Mouse (Mus musculus) forebrain, embryonic 12.5 days (tissue): ENCODE measurements around the gene Srcin1. TPM values are rescaled to one million over a fixed set of nuclear protein-coding genes. Genes with fewer than 3 reads are reported as not detected.
A peak's percentile ranks its signal among the peaks of the same experiment; 100 is the strongest.

Source experiments
- ATAC-seq: fragments of 200-750 bp; cut with Nextera tagmentation; 2 replicates; pipeline ENCODE4 v1.8.0; 2017; ENCODE audit warnings: moderate TSS enrichment; ENCODE audit not compliant: low FRiP score
- H3K27ac ChIP-seq: fragments of 300-500 bp; sonication (generic); 2 replicates; pipeline ENCODE4 v1.5.1; 2016; ENCODE audit warnings: mild to moderate bottlenecking
- H3K27me3 ChIP-seq: fragments of 300-500 bp; sonication (generic); 2 replicates; pipeline ENCODE4 v1.6.1; 2016; ENCODE audit warnings: mild to moderate bottlenecking
- H3K36me3 ChIP-seq: fragments of 300-500 bp; sonication (generic); replicated peaks from 2 replicates; pipeline ENCODE4 v1.6.1; 2016; ENCODE audit warnings: mild to moderate bottlenecking
- H3K4me1 ChIP-seq: fragments of 300-500 bp; sonication (generic); 2 replicates; pipeline ENCODE4 v1.6.1; 2016
- H3K4me2 ChIP-seq: fragments of 300-500 bp; sonication (generic); 2 replicates; pipeline ENCODE4 v1.6.1; 2016; ENCODE audit warnings: mild to moderate bottlenecking, moderate library complexity
- H3K4me3 ChIP-seq: fragments of 300-500 bp; sonication (generic); replicated peaks from 2 replicates; pipeline ENCODE4 v1.5.1; 2016; ENCODE audit warnings: mild to moderate bottlenecking
- H3K9ac ChIP-seq: fragments of 300-500 bp; sonication (generic); 2 replicates; pipeline ENCODE4 v1.6.1; 2016; ENCODE audit warnings: mild to moderate bottlenecking
- H3K9me3 ChIP-seq: fragments of 300-500 bp; sonication (generic); 2 replicates; pipeline ENCODE4 v1.6.1; 2016
- WGBS: fragments of 180-500 bp; shearing (Covaris S2); methylation state at CpG from one replicate; pipeline ENCODE4 v1.1.7; 2016; 5-methylcytosine and 5-hydroxymethylcytosine counted together
- polyA plus RNA-seq: library from polyadenylated mRNA; unstranded; fragments of >200 nt; fragmentation: Nextera tagmentation; extraction: Ambion mirVana; gene quantifications from 2 replicates; pipeline ENCODE4 v1.2.1, GENCODE M21; 2016

The Srcin1 gene
- polyA plus RNA-seq, 1 experiment from 2014 or later, result 5.7 TPM

GRCm38 (mm10) chr11:97489589-97490324 is 86.2 kb downstream of the Srcin1 start:
- no peak overlapping the region for H3K4me3 ChIP-seq
- H3K36me3 ChIP-seq, result peaks cover 8% of the 10 kb centered on the region
- H3K9ac ChIP-seq, result no peak overlapping the region
- H3K27me3 ChIP-seq, result peaks cover 11% of the 10 kb centered on the region; the same call in 1 of the 2 replicates
- H3K4me2 ChIP-seq, result no peak overlapping the region
- 18% methylated on average over 16 of the region's 16 CpGs for WGBS
- ATAC-seq, result peak; percentile 57; the same call in 1 of the 2 replicates
- H3K9me3 ChIP-seq, result no peaks in the 10 kb centered on the region
- H3K4me1 ChIP-seq, result 0 out of 2 replicates have a peak, but pooled peaks cover 4% of the 10 kb centered on the region
- H3K27ac ChIP-seq, result no peak overlapping the region

GRCm38 (mm10) chr11:97487656-97488055 is 88.3 kb downstream of the Srcin1 start:
- Histone ChIP-seq H3K36me3 (peaks cover under 1% of the 10 kb centered on the region), H3K4me2 (no peak overlapping the region), H3K27ac (no peak overlapping the region), H3K9me3 (no peaks in the 10 kb centered on the region), H3K4me3 (no peak overlapping the region), H3K9ac (no peak overlapping the region), H3K4me1 (0 out of 2 replicates have a peak, but pooled peaks cover 4% of the 10 kb centered on the region), H3K27me3 (peaks cover 11% of the 10 kb centered on the region; the same call in 1 of the 2 replicates)
- ATAC-seq, result no peak
- 79% methylated on average over 3 of the region's 3 CpGs for WGBS

- no peak overlapping the region for H3K9ac ChIP-seq
- H3K4me3 ChIP-seq, result no peak overlapping the region
- no peaks in the 10 kb centered on the region for H3K27me3 ChIP-seq
- H3K9me3 ChIP-seq, result no peaks in the 10 kb centered on the region
- H3K27ac ChIP-seq, result no peak overlapping the region
- ATAC-seq, result no peak
- no peak overlapping the region for H3K4me2 ChIP-seq
- 73% methylated on average over 8 of the region's 8 CpGs for WGBS
- 0 out of 2 replicates have a peak, but pooled peaks cover 4% of the 10 kb centered on the region for H3K4me1 ChIP-seq
- no peaks in the 10 kb centered on the region; the same call in 1 of the 2 replicates for H3K36me3 ChIP-seq
Measured at GRCm38 (mm10) chr11:97485661-97486060, 90.3 kb downstream of the Srcin1 start.

- 90% methylated on average over 8 of the region's 8 CpGs for WGBS
- Histone ChIP-seq H3K9me3 (no peaks in the 10 kb centered on the region), H3K4me1 (no peaks in the 10 kb centered on the region), H3K36me3 (peaks cover 20% of the 10 kb centered on the region), H3K9ac (no peak overlapping the region), H3K27me3 (no peaks in the 10 kb centered on the region), H3K4me2 (no peak overlapping the region), H3K4me3 (no peak overlapping the region), H3K27ac (no peak overlapping the region)
- no peak for ATAC-seq
Measured at GRCm38 (mm10) chr11:97479824-97480223, 96.2 kb downstream of the Srcin1 start.

- Histone ChIP-seq H3K9me3 (no peaks in the 10 kb centered on the region), H3K4me3 (no peak overlapping the region), H3K4me1 (no peaks in the 10 kb centered on the region), H3K36me3 (peaks cover 23% of the 10 kb centered on the region), H3K27me3 (no peaks in the 10 kb centered on the region), H3K4me2 (no peak overlapping the region), H3K9ac (no peak overlapping the region), H3K27ac (no peak overlapping the region)
- no peak for ATAC-seq
- 94% methylated on average over 10 of the region's 10 CpGs for WGBS
Measured at GRCm38 (mm10) chr11:97479085-97479484, 96.9 kb downstream of the Srcin1 start.

- Histone ChIP-seq H3K36me3 (peaks cover 23% of the 10 kb centered on the region), H3K4me1 (no peaks in the 10 kb centered on the region), H3K9ac (no peak overlapping the region), H3K9me3 (no peaks in the 10 kb centered on the region), H3K4me2 (no peak overlapping the region), H3K27me3 (no peaks in the 10 kb centered on the region), H3K4me3 (no peak overlapping the region), H3K27ac (no peak overlapping the region)
- 88% methylated on average over 6 of the region's 6 CpGs for WGBS
- ATAC-seq, result no peak
Measured at GRCm38 (mm10) chr11:97478345-97478744, 97.6 kb downstream of the Srcin1 start.

DNA sequence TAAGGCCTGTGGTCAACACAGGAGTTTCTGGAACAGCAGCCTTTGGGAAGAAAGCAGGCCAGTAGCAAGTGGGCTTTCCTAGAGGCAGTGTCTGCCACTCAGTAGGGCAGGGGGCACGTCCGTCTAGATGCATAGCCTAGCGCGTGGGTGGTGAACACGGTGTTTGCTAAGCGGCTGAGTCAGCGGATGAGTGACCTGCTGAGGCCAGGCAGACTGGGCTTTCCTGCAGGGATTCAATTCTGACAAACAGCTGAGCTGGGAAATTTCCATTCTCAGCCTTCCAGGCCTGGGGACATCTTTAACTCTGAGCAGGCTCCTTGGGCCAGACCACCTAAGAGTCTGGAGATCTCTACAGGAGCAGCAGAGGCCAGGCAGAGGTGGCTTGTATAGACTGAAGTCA is 98.6 kb downstream of the Srcin1 start:
- H3K36me3 ChIP-seq, result peaks cover 23% of the 10 kb centered on the region
- H3K4me2 ChIP-seq, result no peak overlapping the region
- H3K27ac ChIP-seq, result no peak overlapping the region
- no peak for ATAC-seq
- H3K9ac ChIP-seq, result no peak overlapping the region
- 74% methylated on average over 7 of the region's 7 CpGs for WGBS
- no peaks in the 10 kb centered on the region for H3K27me3 ChIP-seq
- H3K9me3 ChIP-seq, result no peaks in the 10 kb centered on the region
- H3K4me3 ChIP-seq, result no peak overlapping the region
- no peaks in the 10 kb centered on the region for H3K4me1 ChIP-seq

DNA sequence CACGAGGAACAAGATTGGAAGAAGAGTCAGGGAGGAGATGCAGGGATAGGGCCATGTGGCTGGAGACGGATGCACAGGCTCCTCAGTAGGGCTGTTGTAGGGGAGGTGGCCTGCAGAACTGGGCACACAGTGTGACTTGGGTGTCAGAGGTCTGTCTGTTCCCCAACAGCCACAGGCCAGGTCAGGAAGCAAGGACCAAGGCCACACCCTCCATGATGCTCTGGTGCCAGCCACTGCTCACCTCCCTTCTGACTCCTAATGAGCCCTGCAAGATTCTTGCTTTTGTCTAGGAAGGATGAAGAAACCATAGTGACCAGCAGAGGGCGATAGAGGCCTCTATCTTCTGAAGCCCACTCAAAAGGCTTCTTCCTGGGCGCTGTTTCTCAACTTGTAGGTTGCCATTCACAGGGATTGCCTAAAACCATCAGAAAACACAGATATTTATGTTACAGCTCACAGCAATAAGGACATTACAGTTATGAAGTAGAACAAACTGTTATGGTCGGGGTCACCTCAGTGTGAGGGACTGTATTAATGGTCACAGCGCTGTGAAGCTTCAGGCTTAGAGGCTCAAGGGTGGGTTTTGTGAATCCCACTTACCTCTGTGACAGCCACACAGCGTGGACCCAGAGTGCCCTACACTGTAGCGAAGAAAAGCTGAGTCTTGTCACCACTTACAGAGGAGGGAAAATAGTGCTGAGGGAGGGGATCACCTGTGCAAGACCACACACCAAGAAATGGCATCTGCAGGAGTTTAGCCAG is 99.5 kb downstream of the Srcin1 start:
- 64% methylated on average over 8 of the region's 8 CpGs for WGBS
- Histone ChIP-seq H3K4me1 (no peaks in the 10 kb centered on the region), H3K36me3 (peaks cover 23% of the 10 kb centered on the region), H3K9ac (no peak overlapping the region), H3K4me2 (no peak overlapping the region), H3K9me3 (no peaks in the 10 kb centered on the region), H3K27ac (no peak overlapping the region), H3K4me3 (no peak overlapping the region), H3K27me3 (no peaks in the 10 kb centered on the region)
- ATAC-seq, result peak; percentile 73

DNA sequence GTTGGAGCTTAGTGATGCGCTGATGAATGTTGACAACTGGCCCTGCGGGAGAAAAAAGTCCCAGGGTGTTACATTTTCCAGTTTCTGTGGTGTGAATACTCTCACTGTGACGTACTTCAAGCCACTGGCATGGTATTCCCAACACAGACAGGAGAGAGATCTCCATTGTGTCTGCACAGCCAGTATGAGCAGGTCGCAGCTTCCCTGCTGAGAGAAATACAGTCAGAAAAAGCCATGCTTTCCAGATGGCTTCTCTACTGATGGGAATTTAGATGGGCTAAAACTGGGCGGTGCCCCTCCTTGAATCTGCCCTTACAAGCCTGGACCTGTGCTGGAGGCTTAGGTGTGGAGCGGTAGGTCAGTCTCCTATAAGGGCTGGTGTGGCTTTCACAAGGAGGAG is 104.7 kb downstream of the Srcin1 start:
- no peaks in the 10 kb centered on the region for H3K9me3 ChIP-seq
- 82% methylated on average over 6 of the region's 6 CpGs for WGBS
- no peak overlapping the region for H3K4me3 ChIP-seq
- peaks cover 29% of the 10 kb centered on the region for H3K36me3 ChIP-seq
- no peak for ATAC-seq
- no peaks in the 10 kb centered on the region for H3K4me1 ChIP-seq
- H3K27me3 ChIP-seq, result no peaks in the 10 kb centered on the region
- H3K9ac ChIP-seq, result no peak overlapping the region
- no peak overlapping the region for H3K4me2 ChIP-seq
- no peak overlapping the region for H3K27ac ChIP-seq

DNA sequence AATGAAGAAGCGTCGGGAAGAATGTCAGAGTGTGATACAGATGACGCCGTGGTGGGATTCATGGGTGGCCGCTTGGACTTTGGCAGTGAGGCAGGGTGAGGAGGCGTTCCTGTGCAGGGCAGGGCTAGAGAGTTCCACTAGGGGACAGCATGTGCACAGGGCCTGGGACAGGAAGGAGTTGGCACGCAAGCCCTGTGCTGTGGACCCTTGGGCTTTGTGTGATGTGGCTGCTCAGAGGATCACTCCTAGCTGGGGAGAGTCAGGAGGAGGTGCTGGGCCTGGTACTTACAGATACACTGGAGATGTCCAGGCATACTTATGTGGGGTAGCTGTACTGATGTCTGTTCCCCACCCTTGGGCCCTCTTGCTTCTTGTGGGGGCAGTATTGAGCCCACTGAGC is 106.2 kb downstream of the Srcin1 start:
- Histone ChIP-seq H3K9me3 (no peaks in the 10 kb centered on the region), H3K4me3 (no peak overlapping the region), H3K4me1 (no peaks in the 10 kb centered on the region), H3K4me2 (no peak overlapping the region), H3K27me3 (peaks cover 3% of the 10 kb centered on the region; the same call in 1 of the 2 replicates), H3K27ac (no peak overlapping the region), H3K9ac (no peak overlapping the region), H3K36me3 (peaks cover 27% of the 10 kb centered on the region)
- ATAC-seq, result no peak
- 91% methylated on average over 7 of the region's 7 CpGs for WGBS

GRCm38 (mm10) chr11:97468639-97469287 is 107.2 kb downstream of the Srcin1 start:
- H3K27me3 ChIP-seq, result peaks cover 13% of the 10 kb centered on the region
- H3K4me3 ChIP-seq, result no peak overlapping the region
- peaks cover 34% of the 10 kb centered on the region for H3K36me3 ChIP-seq
- no peak overlapping the region for H3K27ac ChIP-seq
- no peaks in the 10 kb centered on the region for H3K9me3 ChIP-seq
- 49% methylated on average over 14 of the region's 14 CpGs for WGBS
- H3K9ac ChIP-seq, result no peak overlapping the region
- H3K4me2 ChIP-seq, result no peak overlapping the region
- ATAC-seq, result peak; percentile 44; the same call in 1 of the 2 replicates
- H3K4me1 ChIP-seq, result peaks cover under 1% of the 10 kb centered on the region; the same call in 1 of the 2 replicates

DNA sequence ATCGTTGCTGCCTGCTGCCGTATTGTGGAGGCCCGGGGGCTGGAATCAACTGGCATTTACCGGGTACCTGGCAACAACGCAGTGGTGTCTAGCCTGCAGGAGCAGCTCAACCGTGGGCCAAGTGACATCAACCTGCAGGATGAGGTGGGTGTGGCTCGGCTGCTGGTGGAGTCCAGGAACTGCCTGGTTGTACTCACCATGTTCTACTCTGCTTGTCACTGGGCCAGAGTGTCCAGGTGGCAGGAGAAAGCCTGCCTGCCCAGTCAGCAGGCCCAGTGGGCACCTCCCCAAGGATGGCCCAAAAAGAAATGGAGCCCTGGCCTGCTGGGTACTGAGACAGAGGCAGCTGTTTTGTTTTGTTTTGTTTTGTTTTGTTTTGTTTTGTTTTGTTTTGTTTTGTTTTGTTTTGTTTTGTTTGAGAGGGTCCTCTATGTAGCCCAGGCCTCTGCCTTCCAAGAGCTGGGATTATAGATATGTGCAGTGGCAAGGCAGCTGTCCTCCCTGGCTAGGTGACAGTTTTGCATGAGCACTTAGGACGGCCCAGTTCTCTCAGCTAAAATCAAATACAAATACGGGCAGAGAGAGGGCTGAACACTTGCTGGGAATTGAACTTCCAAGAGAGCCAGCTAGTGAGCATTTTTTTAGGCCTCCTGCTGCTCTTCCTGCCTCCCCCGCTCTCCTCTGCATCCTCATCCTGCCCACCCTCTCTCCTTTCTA is 109.4 kb downstream of the Srcin1 start:
- peaks cover 7% of the 10 kb centered on the region; the same call in 1 of the 2 replicates for H3K4me1 ChIP-seq
- no peak overlapping the region for H3K4me3 ChIP-seq
- WGBS, result 78% methylated on average over 10 of the region's 10 CpGs
- ATAC-seq, result no peak
- no peak overlapping the region for H3K9ac ChIP-seq
- H3K27ac ChIP-seq, result no peak overlapping the region
- H3K9me3 ChIP-seq, result no peaks in the 10 kb centered on the region
- H3K36me3 ChIP-seq, result peaks cover 47% of the 10 kb centered on the region
- H3K4me2 ChIP-seq, result no peak overlapping the region
- peaks cover 32% of the 10 kb centered on the region for H3K27me3 ChIP-seq
